Mouse (Mus musculus) heart, postnatal 25 days (tissue): ENCODE results near the gene Ate1. TPM values are rescaled to one million over a fixed set of nuclear protein-coding genes. Genes with fewer than 3 reads are reported as not detected.
"Not testable (repeated sequence)": the region's sequence is repeated elsewhere in the genome, so short reads cannot be mapped to it uniquely, and the experiment has no call there.

Experiments used
- DNase-seq: peaks from one replicate; pipeline ENCODE4 v3.0.0; 2022; ENCODE audit warnings: low spot score
- intact Hi-C: fragments of 180-260 bp; cut with DNase I; formaldehyde crosslinking; loops from one replicate; pipeline ENCODE4 v1.15.1; 2025
- total RNA-seq, 2 experiments: library from RNA; stranded (reverse); gene quantifications; 2 replicates each; pipeline ENCODE4 v1.2.3; 2021

Ate1 gene
- total RNA-seq, 2 experiments from 2014 or later = 32.2 to 32.3 TPM

GRCm38 (mm10) chr7:130432141-130432540, 88.0 kb downstream of the Ate1 start:
- intact Hi-C loops = no loop called here
- no peak for DNase-seq

GRCm38 (mm10) chr7:130426586-130426985, 93.6 kb downstream of the Ate1 start:
- DNase-seq = no peak
- intact Hi-C loops = no loop called here

- DNase-seq = no peak
- intact Hi-C loops = no loop called here
These were observed 94.2 kb downstream of the Ate1 start for GRCm38 (mm10) chr7:130425991-130426390.

- no peak for DNase-seq
- intact Hi-C loops = no loop called here
These were observed 100.2 kb downstream of the Ate1 start for GRCm38 (mm10) chr7:130419961-130420360.

GRCm38 (mm10) chr7:130407622-130408021, 112.5 kb downstream of the Ate1 start:
- intact Hi-C loops = no loop called here
- DNase-seq = no peak

- intact Hi-C loops = no loop called here
- DNase-seq = no peak
These were observed 116.8 kb downstream of the Ate1 start for GRCm38 (mm10) chr7:130403346-130403745.

GRCm38 (mm10) chr7:130394697-130395096, 125.5 kb downstream of the Ate1 start:
- intact Hi-C loops = no loop called here
- DNase-seq = no peak

GRCm38 (mm10) chr7:130390060-130390459, 130.1 kb downstream of the Ate1 start:
- intact Hi-C loops, DNase-seq: not testable (repeated sequence)

GRCm38 (mm10) chr7:130386308-130386707, 133.9 kb downstream of the Ate1 start:
- DNase-seq = no peak
- intact Hi-C loops = loop anchor here (10.0 kb wide), 1 partner anchor 112 kb away; no protein-coding TSS in a partner anchor

- no peak for DNase-seq
- intact Hi-C loops = loop anchor here (10.0 kb wide), 1 partner anchor 111 kb away; no protein-coding TSS in a partner anchor
These were observed 134.4 kb downstream of the Ate1 start for GRCm38 (mm10) chr7:130385732-130386294.

GRCm38 (mm10) chr7:130382126-130382525, 138.0 kb downstream of the Ate1 start:
- no peak for DNase-seq
- intact Hi-C loops = loop anchor here (5.0 to 10.0 kb wide), 2 partner anchors 107 to 735 kb away; no protein-coding TSS in a partner anchor

GRCm38 (mm10) chr7:130381387-130381951, 138.7 kb downstream of the Ate1 start:
- intact Hi-C loops = loop anchor here (5.0 to 10.0 kb wide), 2 partner anchors 107 to 734 kb away; no protein-coding TSS in a partner anchor

GRCm38 (mm10) chr7:130380769-130381355, 139.3 kb downstream of the Ate1 start:
- intact Hi-C loops = loop anchor here (5.0 to 10.0 kb wide), 2 partner anchors 106 to 734 kb away; no protein-coding TSS in a partner anchor
- no peak for DNase-seq

More at GRCm38 (mm10) chr7:130381387-130381951, 138.7 kb downstream of the Ate1 start:
- no peak for DNase-seq

GRCm38 (mm10) chr7:130380367-130380766, 139.8 kb downstream of the Ate1 start:
- DNase-seq = no peak
- intact Hi-C loops = loop anchor here (5.0 to 10.0 kb wide), 2 partner anchors 106 to 733 kb away; no protein-coding TSS in a partner anchor

GRCm38 (mm10) chr7:130379886-130380285, 140.3 kb downstream of the Ate1 start:
- intact Hi-C loops = loop anchor here (5.0 to 10.0 kb wide), 2 partner anchors 105 to 733 kb away; no protein-coding TSS in a partner anchor

GRCm38 (mm10) chr7:130378308-130378707, 141.9 kb downstream of the Ate1 start:
- intact Hi-C loops = no loop called here
- no peak for DNase-seq

More at GRCm38 (mm10) chr7:130379886-130380285, 140.3 kb downstream of the Ate1 start:
- DNase-seq = no peak

GRCm38 (mm10) chr7:130374311-130374710, 145.9 kb downstream of the Ate1 start:
- intact Hi-C loops = no loop called here
- DNase-seq = no peak

GRCm38 (mm10) chr7:130368827-130369641, 151.1 kb downstream of the Ate1 start:
- DNase-seq = no peak
- intact Hi-C loops = no loop called here

- intact Hi-C loops = no loop called here
- DNase-seq = no peak
These were observed 151.9 kb downstream of the Ate1 start for GRCm38 (mm10) chr7:130368036-130368826.
